Mouse (Mus musculus) megakaryocyte, embryonic 14.5 days (primary cell): Measurements from ENCODE around the gene Plce1.

Source experiments
- FLI1 ChIP-seq: IDR thresholded peaks from 2 replicates; pipeline ENCODE4 v1.6.1; 2012; ENCODE audit warnings: low read length, inconsistent platforms, mixed read lengths
- GATA1 ChIP-seq: IDR thresholded peaks from 3 replicates; pipeline ENCODE4 v1.6.1; 2012; ENCODE audit warnings: mixed read lengths, low read length, inconsistent platforms, borderline replicate concordance

DNA sequence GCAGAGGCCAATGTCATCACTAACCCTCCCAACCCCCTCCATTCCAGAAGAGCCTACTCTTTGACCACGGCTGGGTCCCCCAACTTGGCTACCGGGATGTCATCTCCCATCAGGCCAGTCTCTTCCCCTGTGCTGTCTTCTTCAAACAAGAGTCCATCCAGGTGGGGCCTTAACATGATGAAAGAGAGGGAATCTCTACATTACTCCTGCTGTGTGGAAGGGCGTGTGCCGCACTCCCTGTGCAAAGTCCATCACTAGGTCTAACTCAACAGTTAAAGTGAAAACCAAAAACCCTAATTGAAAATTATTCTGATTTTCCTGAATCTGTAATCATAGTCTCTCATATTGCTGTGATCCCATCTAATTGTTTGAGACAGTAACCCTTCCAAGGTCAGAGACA, 240.9 kb downstream of the Plce1 start:
- no peak for TF ChIP-seq GATA1
- TF ChIP-seq FLI1, result no peak
